Mouse (Mus musculus) layer of hippocampus, adult 9-11 months (tissue): Measurements from ENCODE around the gene Snx29.
"Not testable (repeated sequence)": the region's sequence is repeated elsewhere in the genome, so short reads cannot be mapped to it uniquely, and the experiment has no call there.

Experiments
- DNase-seq: peaks from one replicate; pipeline ENCODE4 v3.0.0; 2022

The Snx29 gene

DNA sequence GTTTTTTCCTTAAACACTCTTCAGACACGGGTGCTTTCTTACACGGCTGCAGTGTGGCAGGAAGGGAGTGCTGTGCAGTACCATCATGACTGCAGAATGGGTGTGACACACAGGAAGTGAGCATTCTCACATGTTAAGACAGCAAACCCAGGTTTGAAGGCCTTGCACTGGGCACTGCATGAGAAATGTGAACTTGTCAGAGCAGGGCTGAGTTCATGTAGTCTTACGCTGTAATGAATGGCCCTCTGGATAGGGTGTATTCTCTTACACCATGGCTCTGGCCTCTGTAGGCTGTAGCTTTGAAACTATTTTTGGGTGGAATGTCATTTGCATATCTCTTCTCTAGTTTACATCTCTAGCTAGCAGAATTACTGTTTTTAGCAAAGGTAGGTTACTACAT lies 178.4 kb downstream of the Snx29 start:
- no peak for DNase-seq

DNA sequence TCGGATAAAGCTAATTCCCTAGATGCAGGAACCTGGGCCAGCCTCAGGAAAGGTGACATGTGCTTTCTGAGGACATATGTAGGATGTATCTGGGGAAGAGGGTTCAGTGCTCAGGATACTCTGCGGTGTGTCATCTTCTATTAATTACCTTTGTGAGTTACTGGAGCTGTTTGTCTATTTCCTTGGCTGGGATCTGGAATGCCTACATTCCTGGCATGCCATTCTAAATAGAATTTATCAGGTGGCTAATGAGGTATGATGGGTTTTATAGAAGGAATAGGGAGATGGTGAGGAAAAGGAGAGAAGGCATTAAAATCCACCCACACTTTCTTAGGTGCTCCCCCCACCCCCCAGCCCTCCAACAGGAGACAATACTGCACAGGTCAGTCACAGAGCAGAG lies 178.9 kb downstream of the Snx29 start:
- no peak for DNase-seq

- DNase-seq: no peak
These were observed 182.2 kb downstream of the Snx29 start for GRCm38 (mm10) chr16:11504666-11505491.

- no peak for DNase-seq
These were observed 182.9 kb downstream of the Snx29 start for GRCm38 (mm10) chr16:11505492-11506176.

GRCm38 (mm10) chr16:11507188-11507731 lies 184.6 kb downstream of the Snx29 start:
- DNase-seq: no peak

DNA sequence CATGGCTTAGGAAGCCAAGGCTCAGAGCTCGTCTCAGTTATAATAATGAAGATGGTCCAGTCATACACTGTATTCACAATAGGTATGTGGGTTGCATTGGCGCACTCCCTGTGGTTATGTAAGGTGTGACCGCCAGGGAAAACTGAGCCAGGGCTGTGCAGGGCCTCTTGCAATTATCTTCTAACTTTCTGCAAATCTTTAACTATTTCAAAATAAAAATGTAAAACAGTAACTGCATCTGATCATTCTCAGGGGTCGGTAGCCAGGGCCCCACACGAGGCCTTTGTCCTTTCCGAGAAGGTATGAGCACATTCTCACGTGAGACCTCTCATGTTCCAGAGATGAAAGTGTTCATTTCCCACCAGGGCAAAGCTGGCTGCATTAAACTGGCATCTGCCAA lies 185.6 kb downstream of the Snx29 start:
- DNase-seq: no peak

- no peak for DNase-seq
These were observed 187.7 kb downstream of the Snx29 start for GRCm38 (mm10) chr16:11510416-11510815.

DNA sequence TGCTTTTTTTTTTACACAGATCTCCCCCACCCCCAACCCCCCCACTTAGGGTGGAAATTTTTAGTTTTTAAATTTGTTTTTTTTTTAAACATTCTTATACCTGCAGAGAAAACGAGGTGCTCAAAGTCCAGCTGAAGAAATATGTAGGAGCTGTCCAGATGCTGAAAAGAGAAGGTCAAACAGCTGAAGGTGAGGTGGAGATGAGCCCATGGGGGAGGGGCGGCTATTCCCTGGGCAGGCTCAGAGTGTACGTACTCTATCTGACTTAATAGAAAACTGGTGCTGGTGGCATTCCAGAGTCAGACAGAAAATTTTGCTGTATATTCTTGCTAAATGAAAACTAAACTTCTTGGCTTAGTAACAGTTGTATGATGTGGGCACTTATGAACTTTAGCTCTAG lies 188.1 kb downstream of the Snx29 start:
- DNase-seq: no peak

GRCm38 (mm10) chr16:11511696-11512095 lies 189.0 kb downstream of the Snx29 start:
- not testable (repeated sequence) for DNase-seq

- no peak for DNase-seq
These were observed 194.0 kb downstream of the Snx29 start for GRCm38 (mm10) chr16:11516681-11517080.

DNA sequence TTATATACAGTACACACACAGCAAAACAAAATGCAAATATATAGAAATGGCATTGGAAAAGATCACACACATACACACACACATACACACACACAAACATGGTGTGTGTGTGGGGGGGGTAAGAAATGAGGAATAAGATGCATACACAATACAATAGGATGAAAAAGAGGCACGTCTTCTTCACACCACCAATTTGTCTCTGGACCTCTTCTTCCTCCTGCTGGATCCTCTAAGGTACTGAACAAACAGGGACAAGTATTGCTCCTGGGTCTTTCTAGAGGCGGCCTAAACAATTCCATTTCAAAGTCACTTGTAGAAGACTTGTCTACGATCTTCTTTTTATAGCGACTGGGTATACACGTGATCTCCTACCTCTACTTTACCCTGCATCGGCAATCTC lies 194.7 kb downstream of the Snx29 start:
- DNase-seq: no peak

DNA sequence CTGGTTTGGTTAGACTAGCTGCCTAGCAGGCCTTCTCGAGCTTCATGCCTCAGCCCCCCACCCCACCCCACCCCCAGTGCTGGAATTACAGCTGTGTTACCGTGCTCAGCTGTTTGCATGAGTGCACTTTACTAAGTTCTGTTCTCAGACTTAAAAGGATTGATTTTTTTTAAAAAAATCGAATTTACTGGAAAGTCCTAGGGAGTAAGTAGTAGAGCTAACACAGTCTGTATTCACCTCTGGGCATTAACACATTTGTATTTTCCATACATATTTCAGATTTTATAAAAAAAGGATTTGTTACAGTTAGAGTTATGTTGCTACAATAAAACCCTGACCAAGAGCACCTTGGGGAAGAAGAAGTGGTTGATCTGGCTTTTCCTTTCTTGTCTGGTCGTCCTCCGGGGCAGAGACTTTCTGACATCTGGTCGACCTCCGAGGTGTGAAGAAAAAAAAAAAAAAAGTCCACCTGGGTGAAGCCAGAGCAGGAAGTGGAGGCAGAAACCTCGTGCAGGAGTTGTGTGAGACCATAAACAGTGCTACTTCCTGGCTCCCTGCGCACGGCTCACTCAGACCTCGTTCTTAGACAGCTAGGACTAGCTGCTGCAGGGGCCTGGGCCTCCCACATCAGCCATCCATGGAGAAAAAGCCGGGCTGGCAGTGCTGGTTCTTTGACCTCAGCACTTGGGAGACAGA lies 196.2 kb downstream of the Snx29 start:
- no peak for DNase-seq

- DNase-seq: no peak
These were observed 203.5 kb downstream of the Snx29 start for GRCm38 (mm10) chr16:11526104-11526786.

GRCm38 (mm10) chr16:11526996-11527395 lies 204.3 kb downstream of the Snx29 start:
- peak; percentile 56 for DNase-seq

- DNase-seq: peak; percentile 29
These were observed 207.9 kb downstream of the Snx29 start for GRCm38 (mm10) chr16:11530466-11531194.

- no peak for DNase-seq
These were observed 208.7 kb downstream of the Snx29 start for GRCm38 (mm10) chr16:11531441-11531840.

- DNase-seq: peak; percentile 58
These were observed 209.9 kb downstream of the Snx29 start for GRCm38 (mm10) chr16:11532592-11532991.

GRCm38 (mm10) chr16:11533441-11533840 lies 210.7 kb downstream of the Snx29 start:
- DNase-seq: no peak

DNA sequence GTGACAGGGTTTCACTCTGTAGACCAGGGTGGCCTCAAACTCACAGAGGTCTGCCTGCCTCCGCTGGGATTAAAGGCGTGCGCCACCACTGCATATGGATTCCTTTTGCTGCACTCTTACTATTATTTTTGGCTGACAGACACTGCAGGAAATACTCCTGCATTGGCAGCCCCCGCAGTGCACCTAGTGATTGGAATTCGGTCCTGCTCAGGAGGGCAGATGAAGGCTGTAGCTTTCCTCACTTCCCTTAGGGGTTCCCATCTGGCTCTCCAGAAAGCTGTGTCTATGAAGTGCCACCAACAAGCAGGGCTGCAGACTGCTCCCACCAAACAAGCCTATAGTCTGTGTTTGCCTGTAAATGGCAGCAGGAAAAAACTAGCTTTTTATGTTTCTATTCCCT lies 215.0 kb downstream of the Snx29 start:
- DNase-seq: no peak

GRCm38 (mm10) chr16:11538191-11538590 lies 215.5 kb downstream of the Snx29 start:
- DNase-seq: no peak

- DNase-seq: no peak
These were observed 218.3 kb downstream of the Snx29 start for GRCm38 (mm10) chr16:11540961-11541360.

DNA sequence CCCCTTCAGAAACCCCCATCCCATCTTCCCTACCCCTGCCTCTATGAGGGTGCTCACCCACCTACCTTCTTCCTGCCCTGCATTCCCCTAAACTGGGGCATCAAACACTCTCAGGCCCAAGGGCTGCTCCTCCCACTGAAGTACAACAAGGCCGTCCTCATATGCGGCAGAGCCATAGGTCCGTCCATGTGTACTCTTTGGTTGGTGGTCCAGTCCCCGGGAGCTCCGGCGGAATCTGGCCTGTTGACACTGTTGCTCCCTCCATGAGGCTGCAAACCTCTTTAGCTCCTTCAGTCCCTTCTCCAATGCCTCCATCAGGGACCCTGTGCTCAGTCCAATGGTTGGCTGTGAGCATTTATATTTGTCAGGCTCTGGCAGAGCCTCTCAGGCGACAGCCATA lies 219.1 kb downstream of the Snx29 start:
- no peak for DNase-seq
